Mouse (Mus musculus) heart, embryonic 12.5 days (tissue): Measurements from ENCODE around the gene Tmbim6. TPM values are rescaled to one million over a fixed set of nuclear protein-coding genes. Genes with fewer than 3 reads are reported as not detected.

Source experiments
- ATAC-seq: fragments of 200-750 bp; cut with Nextera tagmentation; 2 replicates; pipeline ENCODE4 v1.8.0; 2017; ENCODE audit warnings: moderate TSS enrichment, moderate library complexity; ENCODE audit not compliant: insufficient number of reproducible peaks, low FRiP score
- H3K27ac ChIP-seq: fragments of 300-500 bp; sonication (generic); 2 replicates; pipeline ENCODE4 v1.5.1; 2016; ENCODE audit warnings: mild to moderate bottlenecking, moderate library complexity; ENCODE audit not compliant: poor library complexity, severe bottlenecking
- H3K27me3 ChIP-seq: fragments of 300-500 bp; sonication (generic); replicated peaks from 2 replicates; pipeline ENCODE4 v1.6.1; 2016; ENCODE audit warnings: mild to moderate bottlenecking, moderate library complexity
- H3K36me3 ChIP-seq: fragments of 300-500 bp; sonication (generic); 2 replicates; pipeline ENCODE4 v1.6.1; 2016; ENCODE audit warnings: mild to moderate bottlenecking, moderate library complexity
- H3K4me1 ChIP-seq: fragments of 300-500 bp; sonication (generic); replicated peaks from 2 replicates; pipeline ENCODE4 v1.6.1; 2016; ENCODE audit warnings: mild to moderate bottlenecking
- H3K4me2 ChIP-seq: fragments of 300-500 bp; sonication (generic); 2 replicates; pipeline ENCODE4 v1.6.1; 2016; ENCODE audit warnings: mild to moderate bottlenecking, moderate library complexity
- H3K4me3 ChIP-seq: fragments of 300-500 bp; sonication (generic); 2 replicates; pipeline ENCODE4 v1.5.1; 2016; ENCODE audit warnings: mild to moderate bottlenecking
- H3K9ac ChIP-seq: fragments of 300-500 bp; sonication (generic); 2 replicates; pipeline ENCODE4 v1.6.1; 2016; ENCODE audit warnings: mild to moderate bottlenecking, moderate library complexity
- H3K9me3 ChIP-seq: fragments of 300-500 bp; sonication (generic); replicated peaks from 2 replicates; pipeline ENCODE4 v1.6.1; 2016; ENCODE audit warnings: mild to moderate bottlenecking, moderate library complexity
- WGBS: fragments of 180-500 bp; shearing (Covaris S2); methylation state at CpG from one replicate; pipeline ENCODE4 v1.1.7; 2016; 5-methylcytosine and 5-hydroxymethylcytosine counted together
- polyA plus RNA-seq: library from polyadenylated mRNA; unstranded; fragments of >200 nt; fragmentation: Nextera tagmentation; extraction: Ambion mirVana; gene quantifications from 2 replicates; pipeline ENCODE4 v1.2.1, GENCODE M21; 2016

Gene Tmbim6
- polyA plus RNA-seq, 1 experiment from 2014 or later, result 251 TPM

GRCm38 (mm10) chr15:99454585-99455279 lies 62.0 kb downstream of the Tmbim6 start:
- peak overlapping the region; percentile 0; the same call in 1 of the 2 replicates for H3K9ac ChIP-seq
- H3K4me2 ChIP-seq, result 0 out of 2 replicates have a peak overlapping the region, but pooled peaks have one; percentile 1
- H3K4me3 ChIP-seq, result no peak overlapping the region
- 79% methylated on average over 7 of the region's 7 CpGs for WGBS
- no peak overlapping the region for H3K27ac ChIP-seq
- no peaks in the 10 kb centered on the region for H3K27me3 ChIP-seq
- peaks cover 15% of the 10 kb centered on the region for H3K36me3 ChIP-seq
- no peak for ATAC-seq
- peaks cover 69% of the 10 kb centered on the region for H3K4me1 ChIP-seq
- no peaks in the 10 kb centered on the region for H3K9me3 ChIP-seq

DNA sequence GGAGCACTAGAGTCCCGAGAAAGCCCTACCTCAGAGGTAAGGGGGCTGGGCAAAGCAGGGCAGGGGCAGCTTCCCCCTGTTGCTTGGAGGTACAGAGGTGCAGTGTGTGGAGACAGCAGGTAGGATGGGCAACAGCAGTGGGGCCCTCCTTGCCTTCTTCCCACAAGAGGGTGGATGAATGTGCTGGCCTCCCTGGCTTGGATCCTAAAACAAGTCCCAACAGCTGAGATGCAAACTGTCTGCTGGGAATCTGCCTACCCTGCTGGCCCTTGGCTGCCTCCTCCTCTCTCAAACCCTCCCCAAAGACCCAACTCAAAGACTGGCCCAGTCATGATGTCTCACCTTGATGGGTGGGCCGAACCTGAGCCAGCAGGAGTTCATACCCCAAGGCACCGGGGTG lies 62.7 kb downstream of the Tmbim6 start:
- Histone ChIP-seq H3K4me3 (peak overlapping the region; percentile 91; the same call in 1 of the 2 replicates), H3K9ac (peak overlapping the region; percentile 0; the same call in 1 of the 2 replicates), H3K4me1 (peaks cover 62% of the 10 kb centered on the region)

GRCm38 (mm10) chr15:99456338-99456962 lies 63.8 kb downstream of the Tmbim6 start:
- 14% methylated on average over 7 of the region's 7 CpGs for WGBS
- Histone ChIP-seq H3K4me1 (peaks cover 52% of the 10 kb centered on the region), H3K9me3 (no peaks in the 10 kb centered on the region), H3K27me3 (no peaks in the 10 kb centered on the region), H3K4me2 (peak overlapping the region; percentile 67), H3K4me3 (peak overlapping the region; percentile 91), H3K36me3 (peaks cover 15% of the 10 kb centered on the region), H3K27ac (peak overlapping the region; percentile 92), H3K9ac (peak overlapping the region; percentile 88)
- ATAC-seq, result no peak

More for the DNA sequence above, 62.7 kb downstream of the Tmbim6 start:
- 83% methylated on average over 3 of the region's 3 CpGs for WGBS
- no peak for ATAC-seq
- Histone ChIP-seq H3K27ac (no peak overlapping the region), H3K36me3 (peaks cover 18% of the 10 kb centered on the region), H3K9me3 (no peaks in the 10 kb centered on the region), H3K4me2 (peak overlapping the region; percentile 67), H3K27me3 (no peaks in the 10 kb centered on the region)

GRCm38 (mm10) chr15:99456963-99457605 lies 64.4 kb downstream of the Tmbim6 start:
- H3K4me3 ChIP-seq, result peak overlapping the region; percentile 91
- peaks cover 46% of the 10 kb centered on the region for H3K4me1 ChIP-seq
- peak; percentile 74 for ATAC-seq
- H3K27me3 ChIP-seq, result no peaks in the 10 kb centered on the region
- peak overlapping the region; percentile 92 for H3K27ac ChIP-seq
- under 1% methylated on average over 43 of the region's 43 CpGs for WGBS
- peak overlapping the region; percentile 67 for H3K4me2 ChIP-seq
- H3K9ac ChIP-seq, result peak overlapping the region; percentile 88
- H3K36me3 ChIP-seq, result peaks cover 10% of the 10 kb centered on the region
- no peaks in the 10 kb centered on the region for H3K9me3 ChIP-seq

GRCm38 (mm10) chr15:99457606-99458401 lies 65.1 kb downstream of the Tmbim6 start, which contains the start of gene Nckap5l:
TSS of gene Nckap5l (minus strand) at chr15:99457748.
- peaks cover 40% of the 10 kb centered on the region for H3K4me1 ChIP-seq
- ATAC-seq, result peak; percentile 94
- H3K27me3 ChIP-seq, result no peaks in the 10 kb centered on the region
- peaks cover 8% of the 10 kb centered on the region for H3K36me3 ChIP-seq
- H3K9me3 ChIP-seq, result no peaks in the 10 kb centered on the region
- WGBS, result under 1% methylated on average over 45 of the region's 45 CpGs
- H3K9ac ChIP-seq, result peak within 1 kb of the TSS; percentile 88
- peak within 1 kb of the TSS; percentile 92 for H3K27ac ChIP-seq
- peak within 1 kb of the TSS; percentile 67 for H3K4me2 ChIP-seq
- peak within 1 kb of the TSS; percentile 91 for H3K4me3 ChIP-seq

Other genes starting within 250 kb of the Tmbim6 start
- gene Kcnh3, start 168.0 kb upstream of the Tmbim6 start, polyA plus RNA-seq, result 0.10 and 0.24 TPM in 2 replicates
- gene Mcrs1, start 140.9 kb upstream of the Tmbim6 start, polyA plus RNA-seq, result 143 and 152 TPM in 2 replicates
- gene Prpf40b, start 97.8 kb upstream of the Tmbim6 start, polyA plus RNA-seq, result 44.0 and 44.4 TPM in 2 replicates
- gene Fam186b, start 97.0 kb upstream of the Tmbim6 start, polyA plus RNA-seq, result 0.27 and 0.31 TPM in 2 replicates
- gene Fmnl3, start 22.4 kb upstream of the Tmbim6 start, polyA plus RNA-seq, result 17.2 and 21.0 TPM in 2 replicates
- gene Nckap5l, start 64.9 kb downstream of the Tmbim6 start, polyA plus RNA-seq, result 11.4 and 12.0 TPM in 2 replicates
- 11.3 and 12.2 TPM in 2 replicates for gene Bcdin3d, start 81.8 kb downstream of the Tmbim6 start, polyA plus RNA-seq
- gene Faim2, start 135.3 kb downstream of the Tmbim6 start, polyA plus RNA-seq, result 0.09 and 0.15 TPM in 2 replicates
- not detected in 2 replicates for gene Aqp2, start 186.2 kb downstream of the Tmbim6 start, polyA plus RNA-seq
- 0.58 and 0.70 TPM in 2 replicates for gene Aqp5, start 197.9 kb downstream of the Tmbim6 start, polyA plus RNA-seq
- gene Aqp6, start 208.5 kb downstream of the Tmbim6 start, polyA plus RNA-seq, result not detected in 2 replicates